Mouse (Mus musculus) neural tube, embryonic 13.5 days (tissue): ENCODE data around the gene Slc20a1. TPM values are rescaled to one million over a fixed set of nuclear protein-coding genes. Genes with fewer than 3 reads are reported as not detected.
A peak's percentile ranks its signal among the peaks of the same experiment; 100 is the strongest.

Source experiments
- ATAC-seq: fragments of 200-750 bp; cut with Nextera tagmentation; 2 replicates; pipeline ENCODE4 v1.8.0; 2017; ENCODE audit warnings: low read depth, mild to moderate bottlenecking, moderate TSS enrichment, moderate library complexity
- H3K27ac ChIP-seq: fragments of 300-500 bp; sonication (generic); replicated peaks from 2 replicates; pipeline ENCODE4 v1.5.1; 2015; ENCODE audit warnings: moderate library complexity, mild to moderate bottlenecking, inconsistent platforms
- H3K27me3 ChIP-seq: fragments of 300-500 bp; sonication (generic); 2 replicates; pipeline ENCODE4 v1.6.1; 2015; ENCODE audit warnings: mild to moderate bottlenecking, inconsistent platforms
- H3K36me3 ChIP-seq: fragments of 300-500 bp; sonication (generic); 2 replicates; pipeline ENCODE4 v1.6.1; 2015; ENCODE audit warnings: mild to moderate bottlenecking, inconsistent platforms
- H3K4me1 ChIP-seq: fragments of 300-500 bp; sonication (generic); replicated peaks from 2 replicates; pipeline ENCODE4 v1.6.1; 2015; ENCODE audit warnings: inconsistent platforms
- H3K4me2 ChIP-seq: fragments of 300-500 bp; sonication (generic); 2 replicates; pipeline ENCODE4 v1.6.1; 2015; ENCODE audit warnings: inconsistent platforms, mild to moderate bottlenecking, moderate library complexity
- H3K4me3 ChIP-seq: fragments of 300-500 bp; sonication (generic); 2 replicates; pipeline ENCODE4 v1.5.1; 2015; ENCODE audit warnings: mild to moderate bottlenecking, inconsistent platforms
- H3K9ac ChIP-seq: fragments of 300-500 bp; sonication (generic); 2 replicates; pipeline ENCODE4 v1.6.1; 2015; ENCODE audit warnings: moderate library complexity, mild to moderate bottlenecking, inconsistent platforms
- H3K9me3 ChIP-seq: fragments of 300-500 bp; sonication (generic); 2 replicates; pipeline ENCODE4 v1.6.1; 2016; ENCODE audit warnings: inconsistent platforms
- WGBS: fragments of 180-500 bp; shearing (Covaris S2); methylation state at CpG from one replicate; pipeline ENCODE4 v1.1.7; 2015; 5-methylcytosine and 5-hydroxymethylcytosine counted together
- polyA plus RNA-seq: library from polyadenylated mRNA; unstranded; fragments of >200 nt; fragmentation: Nextera tagmentation; extraction: Ambion mirVana; gene quantifications from 2 replicates; pipeline ENCODE4 v1.2.1, GENCODE M21; 2015

Gene Slc20a1
- polyA plus RNA-seq, 1 experiment from 2014 or later: 43.2 TPM

GRCm38 (mm10) chr2:129197197-129197596 is 1.4 kb upstream of the Slc20a1 start:
- peaks cover 35% of the 10 kb centered on the region for H3K4me1 ChIP-seq
- no peak overlapping the region for H3K27ac ChIP-seq
- peak overlapping the region; percentile 73 for H3K4me3 ChIP-seq
- 0 out of 2 replicates have a peak overlapping the region, but pooled peaks have one; percentile 78 for H3K9ac ChIP-seq
- WGBS: 55% methylated on average over 5 of the region's 5 CpGs
- ATAC-seq: no peak
- no peaks in the 10 kb centered on the region for H3K9me3 ChIP-seq
- peak overlapping the region; percentile 85 for H3K4me2 ChIP-seq
- H3K36me3 ChIP-seq: peaks cover 13% of the 10 kb centered on the region
- no peaks in the 10 kb centered on the region for H3K27me3 ChIP-seq

GRCm38 (mm10) chr2:129197843-129198435 is 625 bp upstream of the Slc20a1 start:
- 2% methylated on average over 32 of the region's 32 CpGs for WGBS
- H3K27me3 ChIP-seq: no peaks in the 10 kb centered on the region
- H3K4me1 ChIP-seq: peaks cover 36% of the 10 kb centered on the region
- peak overlapping the region; percentile 85 for H3K4me2 ChIP-seq
- H3K9ac ChIP-seq: peak overlapping the region; percentile 78
- peak overlapping the region; percentile 73 for H3K4me3 ChIP-seq
- peak; percentile 82 for ATAC-seq
- peaks cover 21% of the 10 kb centered on the region for H3K36me3 ChIP-seq
- no peaks in the 10 kb centered on the region for H3K9me3 ChIP-seq
- H3K27ac ChIP-seq: peak overlapping the region; percentile 95

GRCm38 (mm10) chr2:129199328-129200085 is 943 bp downstream of the Slc20a1 start:
- ATAC-seq: peak; percentile 6
- H3K27ac ChIP-seq: peak overlapping the region; percentile 95

DNA sequence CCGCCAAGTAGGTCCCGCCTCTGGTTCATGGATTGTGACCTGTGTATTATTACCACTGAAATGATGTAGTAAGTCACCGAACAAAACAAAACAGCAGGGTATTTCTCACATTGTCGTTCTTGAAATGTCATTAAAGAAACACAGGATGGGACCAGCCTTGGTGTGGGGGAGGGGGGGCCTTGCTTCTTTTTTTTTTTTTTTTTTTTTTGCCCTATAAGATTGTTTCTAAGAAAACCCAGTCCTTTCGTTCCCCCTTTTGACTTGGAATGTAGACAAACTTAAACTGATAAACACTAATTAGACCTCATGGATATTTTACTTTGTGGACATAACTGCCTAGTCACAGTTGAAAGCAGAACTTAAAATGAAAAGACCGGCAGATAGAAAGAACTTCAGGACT is 6.4 kb downstream of the Slc20a1 start:
- no peaks in the 10 kb centered on the region for H3K27me3 ChIP-seq
- no peak overlapping the region for H3K9ac ChIP-seq
- 73% methylated on average over 6 of the region's 6 CpGs for WGBS
- peaks cover 90% of the 10 kb centered on the region for H3K36me3 ChIP-seq
- no peaks in the 10 kb centered on the region for H3K9me3 ChIP-seq
- ATAC-seq: no peak
- H3K4me3 ChIP-seq: no peak overlapping the region
- no peak overlapping the region for H3K27ac ChIP-seq
- peaks cover 22% of the 10 kb centered on the region for H3K4me1 ChIP-seq
- no peak overlapping the region for H3K4me2 ChIP-seq

More at GRCm38 (mm10) chr2:129199328-129200085, 943 bp downstream of the Slc20a1 start:
- no peaks in the 10 kb centered on the region for H3K27me3 ChIP-seq
- H3K4me3 ChIP-seq: peak overlapping the region; percentile 73
- WGBS: 15% methylated on average over 31 of the region's 31 CpGs
- H3K36me3 ChIP-seq: peaks cover 36% of the 10 kb centered on the region
- peaks cover 36% of the 10 kb centered on the region for H3K4me1 ChIP-seq
- H3K9ac ChIP-seq: peak overlapping the region; percentile 90
- no peaks in the 10 kb centered on the region for H3K9me3 ChIP-seq
- peak overlapping the region; percentile 85 for H3K4me2 ChIP-seq

DNA sequence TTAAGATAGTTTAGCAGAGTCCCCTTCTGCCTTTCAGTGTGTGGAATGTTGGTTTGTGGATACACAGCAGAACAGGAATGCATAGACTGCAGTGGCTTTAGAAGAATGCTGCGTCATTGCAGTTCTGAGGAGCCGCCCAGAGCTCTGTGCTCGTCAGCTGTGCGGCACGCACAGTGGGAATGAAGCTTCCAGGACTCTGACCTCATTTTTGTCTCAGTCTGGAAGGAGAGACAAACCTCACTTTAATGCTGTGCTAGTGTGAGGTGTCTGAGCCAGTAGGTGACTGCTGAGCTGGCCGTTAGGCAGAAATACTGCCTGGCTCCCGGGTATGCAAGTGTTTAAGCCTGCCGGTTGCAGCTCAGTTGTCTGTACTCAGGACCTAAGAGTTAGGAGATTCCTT is 8.3 kb downstream of the Slc20a1 start:
- WGBS: 86% methylated on average over 8 of the region's 8 CpGs
- Histone ChIP-seq H3K4me3 (no peak overlapping the region), H3K4me2 (no peak overlapping the region), H3K27me3 (no peaks in the 10 kb centered on the region), H3K36me3 (peaks cover 98% of the 10 kb centered on the region), H3K27ac (no peak overlapping the region), H3K9me3 (no peaks in the 10 kb centered on the region), H3K4me1 (peaks cover 4% of the 10 kb centered on the region), H3K9ac (no peak overlapping the region)
- no peak for ATAC-seq

DNA sequence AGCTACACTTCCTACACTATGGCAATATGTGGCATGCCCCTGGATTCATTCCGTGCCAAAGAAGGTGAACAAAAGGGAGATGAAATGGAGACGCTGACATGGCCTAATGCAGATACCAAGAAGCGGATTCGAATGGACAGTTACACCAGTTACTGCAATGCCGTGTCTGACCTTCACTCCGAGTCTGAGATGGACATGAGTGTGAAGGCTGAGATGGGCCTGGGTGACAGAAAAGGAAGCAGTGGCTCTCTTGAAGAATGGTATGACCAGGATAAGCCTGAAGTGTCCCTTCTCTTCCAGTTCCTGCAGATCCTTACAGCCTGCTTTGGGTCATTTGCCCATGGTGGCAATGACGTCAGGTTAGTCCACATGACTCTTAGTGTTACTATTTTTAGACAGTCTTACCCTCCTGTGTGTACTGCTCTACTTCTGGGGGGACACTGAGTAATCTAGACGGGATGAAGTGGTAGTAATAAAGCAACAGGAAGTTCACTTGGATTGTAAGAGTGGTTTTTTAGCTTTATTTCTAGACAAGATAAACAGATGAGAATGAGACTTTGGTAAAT is 9.7 kb downstream of the Slc20a1 start:
- 92% methylated on average over 8 of the region's 8 CpGs for WGBS

DNA sequence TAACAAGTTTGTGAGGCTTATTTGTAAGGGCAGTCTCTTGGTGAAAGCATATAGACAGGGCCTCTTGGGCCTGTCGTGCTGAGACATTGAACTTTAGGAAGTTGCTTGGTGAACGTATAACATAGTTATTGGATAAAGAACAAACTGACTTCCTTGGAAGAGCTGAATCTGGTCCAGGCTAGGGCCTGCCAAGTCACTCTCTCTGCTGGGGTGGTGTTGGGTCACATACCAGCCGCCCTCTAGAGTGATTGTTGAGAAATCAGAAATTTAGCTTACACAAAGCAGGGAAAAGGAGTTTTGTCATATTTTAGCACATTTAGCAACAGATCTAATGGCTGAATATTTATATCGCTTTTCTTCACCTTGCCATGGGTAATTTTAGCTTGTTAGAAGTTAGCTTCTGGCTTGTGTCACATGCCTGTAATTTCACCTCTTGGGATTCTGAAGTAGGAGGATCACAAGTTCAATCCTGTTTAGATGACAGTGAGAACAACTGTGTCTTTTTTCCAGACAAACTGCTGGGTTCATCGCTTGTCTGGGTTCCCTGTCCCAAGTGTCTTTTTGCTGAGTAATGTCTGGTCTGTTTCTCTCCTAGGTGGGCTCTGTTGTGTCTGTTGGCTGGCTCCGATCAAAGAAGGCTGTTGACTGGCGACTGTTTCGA is 11.7 kb downstream of the Slc20a1 start:
- Histone ChIP-seq H3K4me1 (no peaks in the 10 kb centered on the region), H3K27me3 (no peaks in the 10 kb centered on the region), H3K4me2 (no peak overlapping the region), H3K9me3 (no peaks in the 10 kb centered on the region), H3K9ac (no peak overlapping the region), H3K4me3 (no peak overlapping the region), H3K27ac (no peak overlapping the region), H3K36me3 (peaks cover 79% of the 10 kb centered on the region)
- ATAC-seq: no peak
- 90% methylated on average over 8 of the region's 8 CpGs for WGBS

More for the DNA sequence above, 9.7 kb downstream of the Slc20a1 start:
- H3K4me2 ChIP-seq: no peak overlapping the region
- ATAC-seq: no peak
- no peaks in the 10 kb centered on the region for H3K4me1 ChIP-seq
- no peaks in the 10 kb centered on the region for H3K9me3 ChIP-seq
- H3K9ac ChIP-seq: no peak overlapping the region
- no peaks in the 10 kb centered on the region for H3K27me3 ChIP-seq
- peaks cover 97% of the 10 kb centered on the region for H3K36me3 ChIP-seq
- no peak overlapping the region for H3K27ac ChIP-seq
- H3K4me3 ChIP-seq: no peak overlapping the region

GRCm38 (mm10) chr2:129211255-129211654 is 12.7 kb downstream of the Slc20a1 start:
- no peak overlapping the region for H3K27ac ChIP-seq
- H3K4me1 ChIP-seq: no peaks in the 10 kb centered on the region
- H3K27me3 ChIP-seq: no peaks in the 10 kb centered on the region
- H3K4me3 ChIP-seq: no peak overlapping the region
- H3K36me3 ChIP-seq: peaks cover 68% of the 10 kb centered on the region
- H3K9me3 ChIP-seq: no peaks in the 10 kb centered on the region
- H3K4me2 ChIP-seq: no peak overlapping the region
- ATAC-seq: no peak
- H3K9ac ChIP-seq: no peak overlapping the region
- WGBS: 82% methylated on average over 4 of the region's 4 CpGs

DNA sequence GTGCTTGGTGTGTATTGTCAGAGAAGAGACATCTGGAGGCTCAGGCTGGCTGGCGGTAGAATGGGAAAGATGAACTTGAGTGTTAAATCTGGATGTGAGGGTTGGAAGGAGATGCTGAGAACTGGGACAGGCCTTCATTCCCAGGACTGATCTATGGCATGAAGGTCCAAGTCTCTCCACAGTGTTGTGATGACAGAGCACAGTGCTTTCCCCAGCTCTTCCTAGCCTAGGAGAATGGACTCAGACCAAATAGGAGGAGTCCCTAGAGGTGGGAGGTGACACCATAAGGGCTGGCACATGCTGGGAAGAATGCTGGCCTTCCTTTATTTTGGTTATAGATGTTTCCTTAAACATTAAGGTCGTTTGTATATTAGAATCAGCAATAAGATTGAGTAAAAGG is 13.4 kb downstream of the Slc20a1 start:
- H3K27ac ChIP-seq: no peak overlapping the region
- H3K4me2 ChIP-seq: no peak overlapping the region
- no peak overlapping the region for H3K4me3 ChIP-seq
- H3K9ac ChIP-seq: no peak overlapping the region
- no peaks in the 10 kb centered on the region for H3K27me3 ChIP-seq
- H3K9me3 ChIP-seq: no peaks in the 10 kb centered on the region
- no peaks in the 10 kb centered on the region for H3K4me1 ChIP-seq
- ATAC-seq: no peak
- H3K36me3 ChIP-seq: peaks cover 61% of the 10 kb centered on the region
- 77% methylated on average over 2 of the region's 2 CpGs for WGBS

DNA sequence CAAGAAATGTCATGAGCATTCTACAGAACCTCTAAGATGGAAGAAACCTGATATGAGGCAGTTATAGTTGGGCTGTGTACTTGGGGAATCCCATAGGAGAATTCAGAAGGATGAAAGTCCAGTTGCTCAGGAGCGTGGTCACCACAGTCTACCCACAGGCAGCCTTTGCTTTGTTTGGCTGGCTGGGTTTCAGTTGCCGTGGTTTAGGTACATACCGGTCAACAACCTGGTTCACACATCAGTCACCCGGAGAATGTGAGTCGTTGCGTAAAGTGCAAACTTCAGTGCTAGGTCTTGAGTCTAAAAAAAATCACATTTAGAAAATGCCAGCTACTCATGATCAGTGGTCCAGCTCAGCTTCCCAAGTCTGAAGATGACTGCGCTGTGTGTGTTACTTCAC is 14.0 kb downstream of the Slc20a1 start:
- WGBS: 93% methylated on average over 7 of the region's 7 CpGs
- no peak for ATAC-seq
- peaks cover 55% of the 10 kb centered on the region for H3K36me3 ChIP-seq

GRCm38 (mm10) chr2:129214774-129215173 is 16.2 kb downstream of the Slc20a1 start:
- WGBS: 96% methylated on average over 4 of the region's 5 CpGs

More for the DNA sequence above, 14.0 kb downstream of the Slc20a1 start:
- H3K9ac ChIP-seq: no peak overlapping the region
- H3K4me3 ChIP-seq: no peak overlapping the region
- H3K4me2 ChIP-seq: no peak overlapping the region
- H3K9me3 ChIP-seq: no peaks in the 10 kb centered on the region
- no peak overlapping the region for H3K27ac ChIP-seq
- H3K27me3 ChIP-seq: no peaks in the 10 kb centered on the region
- no peaks in the 10 kb centered on the region for H3K4me1 ChIP-seq

GRCm38 (mm10) chr2:129217612-129218185 is 19.1 kb downstream of the Slc20a1 start:
- H3K27me3 ChIP-seq: no peaks in the 10 kb centered on the region
- no peak overlapping the region for H3K9ac ChIP-seq
- no peaks in the 10 kb centered on the region for H3K9me3 ChIP-seq
- 68% methylated on average over 9 of the region's 9 CpGs for WGBS
- H3K27ac ChIP-seq: no peak overlapping the region
- ATAC-seq: no peak
- no peaks in the 10 kb centered on the region for H3K4me1 ChIP-seq
- no peak overlapping the region for H3K4me3 ChIP-seq
- H3K36me3 ChIP-seq: peaks cover 4% of the 10 kb centered on the region; the same call in 1 of the 2 replicates
- H3K4me2 ChIP-seq: no peak overlapping the region

More at GRCm38 (mm10) chr2:129214774-129215173, 16.2 kb downstream of the Slc20a1 start:
- ATAC-seq: no peak
- H3K4me1 ChIP-seq: no peaks in the 10 kb centered on the region
- H3K36me3 ChIP-seq: peaks cover 33% of the 10 kb centered on the region
- no peak overlapping the region for H3K27ac ChIP-seq
- no peak overlapping the region for H3K9ac ChIP-seq
- no peak overlapping the region for H3K4me3 ChIP-seq
- H3K9me3 ChIP-seq: no peaks in the 10 kb centered on the region
- no peak overlapping the region for H3K4me2 ChIP-seq
- H3K27me3 ChIP-seq: no peaks in the 10 kb centered on the region
